Mouse (Mus musculus) MEL (cell line): ENCODE data around the gene Vwf.

Experiments
- CTCF ChIP-seq, 3 experiments: IDR thresholded peaks in 2 of 3; conservative IDR thresholded peaks in 1 of 3; 2 replicates each; pipeline ENCODE4 v1.5.1; 2011 to 2012; ENCODE audit warnings: low read length in 3 of 3, low read depth in 2 of 3, mild to moderate bottlenecking in 2 of 3, improper control_type of control experiment in 1 of 3, inconsistent platforms in 1 of 3, mixed read lengths in 1 of 3, moderate library complexity in 1 of 3; ENCODE audit not compliant: control insufficient read depth in 1 of 3, insufficient read depth in 1 of 3, poor library complexity in 1 of 3, severe bottlenecking in 1 of 3
- ELF1 ChIP-seq: IDR thresholded peaks from 2 replicates; pipeline ENCODE4 v1.6.1; 2014; ENCODE audit warnings: low read depth, mild to moderate bottlenecking, inconsistent platforms, low read length, improper control_type of control experiment, moderate library complexity
- EP300 ChIP-seq, 2 experiments: IDR thresholded peaks; 2 replicates each; pipeline ENCODE4 v1.6.1; 2011; ENCODE audit warnings: improper control_type of control experiment in 2 of 2, low read length in 2 of 2, low read depth in 1 of 2, mild to moderate bottlenecking in 1 of 2
- MXI1 ChIP-seq: IDR thresholded peaks from 2 replicates; pipeline ENCODE4 v1.6.1; 2011; ENCODE audit warnings: mild to moderate bottlenecking, low read depth, low read length, improper control_type of control experiment
- POLR2A ChIP-seq, 2 experiments: IDR thresholded peaks; 2 replicates each; pipeline ENCODE4 v1.6.1; 2011 to 2012; ENCODE audit warnings: low read length in 2 of 2, mild to moderate bottlenecking in 2 of 2, control low read depth in 1 of 2, improper control_type of control experiment in 1 of 2, low read depth in 1 of 2, moderate library complexity in 1 of 2; ENCODE audit not compliant: control insufficient read depth in 1 of 2, insufficient read depth in 1 of 2, poor library complexity in 1 of 2
- RAD21 ChIP-seq: IDR thresholded peaks from 2 replicates; pipeline ENCODE4 v1.6.1; 2011; ENCODE audit warnings: mild to moderate bottlenecking, low read depth, low read length, improper control_type of control experiment
- TAL1 ChIP-seq: IDR thresholded peaks from 2 replicates; pipeline ENCODE4 v1.6.1; 2012; ENCODE audit warnings: mild to moderate bottlenecking, inconsistent platforms, low read length, moderate library complexity, mixed read lengths
- TCF12 ChIP-seq: IDR thresholded peaks from 2 replicates; pipeline ENCODE4 v1.6.1; 2014; ENCODE audit warnings: low read depth, mild to moderate bottlenecking, inconsistent platforms, low read length, improper control_type of control experiment, moderate library complexity
- ZMIZ1 ChIP-seq: IDR thresholded peaks from 2 replicates; pipeline ENCODE4 v1.6.1; 2012; ENCODE audit warnings: low read depth, mild to moderate bottlenecking, inconsistent platforms, low read length, improper control_type of control experiment, moderate library complexity

- TF ChIP-seq MXI1, result no peak
- TF ChIP-seq ELF1, result no peak
- TF ChIP-seq CTCF (IDR thresholded peaks at IDR 0.05 in 2 of 3, conservative IDR thresholded peaks at IDR 0.05 in 1 of 3; ENCODE audit: control insufficient read depth in 1 of 3, insufficient read depth in 1 of 3, low read depth in 2 of 3, low read length in 3 of 3, poor library complexity in 1 of 3, severe bottlenecking in 1 of 3), result no peak
- TF ChIP-seq POLR2A (IDR thresholded peaks at IDR 0.05; ENCODE audit: control insufficient read depth in 1 of 2, insufficient read depth in 1 of 2, low read depth in 1 of 2, low read length in 2 of 2, poor library complexity in 1 of 2), result no peak
- no peak for TF ChIP-seq TAL1
- TF ChIP-seq TCF12, result 0 out of 2 replicates have a peak, but pooled peaks have one; percentile 41
- TF ChIP-seq ZMIZ1, result no peak
- no peak for TF ChIP-seq RAD21
- 0 out of 4 replicates have a peak, but pooled peaks of 1 of the 2 experiments have one; percentile 22 for TF ChIP-seq EP300 (IDR thresholded peaks at IDR 0.05; ENCODE audit: low read depth in 1 of 2, low read length in 2 of 2)
Observed at GRCm38 (mm10) chr6:125568381-125568780, 21.8 kb downstream of the Vwf start.
